Mouse (Mus musculus) CD8-positive naive resting alpha-beta T cell, adult 2 months (primary cell): ENCODE measurements around the gene Crtc3.

ENCODE experiments used
- DNase-seq, 2 experiments: peaks; one replicate each; pipeline ENCODE4 v3.0.0; 2022; ENCODE audit warnings: low read depth in 2 of 2, low spot score in 2 of 2

Gene Crtc3

DNA sequence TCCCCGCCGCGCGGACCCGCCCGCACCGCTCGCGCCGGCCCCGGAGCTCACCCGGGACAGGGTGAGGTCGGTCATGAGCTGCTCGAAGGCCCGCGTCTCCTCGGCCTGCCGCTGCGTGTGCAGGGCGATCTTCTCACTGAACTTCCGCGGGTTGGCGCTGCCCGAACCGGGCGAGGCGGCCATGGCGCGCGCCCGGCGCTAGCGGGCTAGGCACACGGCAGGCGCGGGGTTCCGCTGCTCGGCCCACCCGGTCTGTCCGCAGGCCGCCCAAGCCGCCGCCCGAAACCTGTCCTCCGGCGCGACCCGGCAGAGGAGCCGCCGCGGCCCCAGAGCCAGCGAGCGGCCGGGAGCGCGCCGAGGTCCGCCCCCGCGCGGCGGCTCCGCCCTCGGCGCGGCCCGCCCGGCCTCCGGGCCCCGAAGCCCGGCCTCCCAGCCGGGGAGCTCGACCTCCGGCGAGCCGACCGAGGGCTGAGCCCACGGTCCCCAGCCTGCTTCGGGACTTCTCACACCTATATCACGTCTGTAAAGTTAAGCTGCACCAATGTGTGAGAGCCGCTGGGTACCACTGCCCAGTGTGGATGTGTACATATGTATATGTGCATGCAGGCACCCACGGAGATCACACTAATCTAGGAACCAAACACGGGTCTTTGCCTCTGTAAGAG lies at the start of gene Crtc3:
Gene Crtc3, minus strand, starts transcription at position 322 of the 665 bp plus-strand sequence.
- DNase-seq, result peak; percentile 41 to 44

DNA sequence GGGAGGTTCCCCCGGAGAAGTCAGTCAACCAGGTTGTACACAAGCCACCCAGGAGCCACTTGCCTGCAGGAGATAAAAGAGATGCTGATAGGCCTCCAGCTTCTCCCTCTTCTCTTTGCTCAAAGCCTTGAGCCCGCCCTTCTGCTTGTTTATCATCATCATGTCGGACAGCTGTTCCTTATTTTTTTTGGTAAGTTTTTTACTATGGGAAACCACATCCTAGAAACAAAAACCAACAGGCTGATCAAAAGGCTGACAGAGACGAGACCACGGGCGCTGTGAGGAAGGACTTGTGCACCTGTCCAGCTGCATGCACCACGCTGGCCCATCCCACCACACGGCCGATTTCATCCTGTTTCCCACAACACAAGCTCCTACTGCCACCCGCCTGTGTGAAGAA lies 47.5 kb upstream of the Crtc3 start:
- no peak for DNase-seq

DNA sequence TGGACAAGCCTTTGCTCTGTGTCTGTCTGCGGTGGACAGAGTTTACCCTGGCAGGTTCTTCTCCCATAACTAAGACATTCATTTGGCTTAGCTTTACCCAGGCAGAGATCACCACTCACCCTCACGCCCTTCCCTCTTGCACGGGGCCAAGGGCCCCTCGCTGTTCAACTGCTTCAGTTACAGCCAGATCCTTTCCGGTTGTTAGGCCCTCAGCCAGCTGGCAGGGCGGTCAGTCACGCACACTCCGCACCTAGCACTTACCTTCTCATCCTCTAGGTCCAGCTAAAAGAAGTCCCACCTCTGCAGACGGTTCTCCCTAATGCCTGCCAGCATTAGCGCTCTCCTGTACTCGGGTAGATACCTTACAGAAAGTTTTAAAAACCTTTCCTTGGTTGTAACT lies 44.3 kb upstream of the Crtc3 start:
- DNase-seq, result no peak

DNA sequence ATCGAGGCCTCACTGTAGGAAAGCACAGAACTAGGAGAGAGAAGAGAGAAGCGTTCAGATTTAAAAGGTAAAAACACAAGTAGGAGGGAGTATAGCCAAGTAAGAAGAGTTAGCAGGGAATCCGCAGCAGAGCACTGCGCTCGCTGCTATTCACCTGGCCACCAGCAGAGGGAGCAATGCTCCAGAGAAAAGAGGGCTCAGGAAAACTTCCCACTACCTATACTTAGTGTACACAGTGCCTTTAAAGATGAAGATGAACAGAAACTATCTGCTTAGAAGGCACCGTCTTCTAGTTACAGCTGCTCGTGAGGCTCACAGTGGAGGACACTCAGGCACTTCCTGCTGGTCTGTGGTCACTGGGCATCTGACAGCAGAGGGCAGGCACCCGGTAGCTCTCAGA lies 41.0 kb upstream of the Crtc3 start:
- peak; percentile 66 to 74 for DNase-seq

DNA sequence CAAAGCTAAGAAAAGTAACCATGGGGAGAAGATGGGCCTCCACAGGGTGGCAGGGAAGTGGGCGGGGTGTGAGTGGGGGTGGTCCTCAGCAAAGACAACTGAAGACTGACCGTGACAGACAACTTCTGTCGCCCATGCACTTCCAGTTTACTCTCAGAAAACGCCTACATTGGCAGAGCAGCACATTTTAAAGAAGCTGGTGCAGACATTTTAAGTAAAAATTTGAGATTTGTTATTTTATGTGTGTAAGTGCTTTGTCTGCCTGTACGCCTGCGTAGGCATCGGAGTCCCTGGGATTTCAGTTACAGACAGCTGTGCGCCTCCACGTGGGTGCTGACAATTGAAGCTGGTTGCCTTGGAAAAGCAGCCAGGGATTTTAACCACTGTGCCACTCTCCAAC lies 32.4 kb upstream of the Crtc3 start:
- DNase-seq, result no peak

DNA sequence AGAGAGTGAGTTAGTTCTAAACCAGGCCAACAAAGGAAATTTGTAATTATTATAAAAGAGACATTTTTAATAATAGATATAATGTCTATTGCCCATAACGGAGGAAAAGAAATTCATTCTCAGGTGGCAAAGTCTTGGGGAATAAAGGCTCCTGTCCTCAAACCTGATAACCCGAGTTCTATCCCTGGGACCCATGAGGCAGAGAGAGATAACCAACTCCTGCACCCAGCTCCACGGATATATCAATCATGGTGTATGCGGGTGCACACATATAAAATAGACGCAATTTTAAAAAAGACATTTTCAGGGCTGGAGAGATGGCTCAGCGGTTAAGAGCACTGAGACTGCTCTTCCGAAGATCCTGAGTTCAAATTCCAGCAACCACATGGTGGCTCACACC lies 30.9 kb upstream of the Crtc3 start:
- DNase-seq, result no peak

DNA sequence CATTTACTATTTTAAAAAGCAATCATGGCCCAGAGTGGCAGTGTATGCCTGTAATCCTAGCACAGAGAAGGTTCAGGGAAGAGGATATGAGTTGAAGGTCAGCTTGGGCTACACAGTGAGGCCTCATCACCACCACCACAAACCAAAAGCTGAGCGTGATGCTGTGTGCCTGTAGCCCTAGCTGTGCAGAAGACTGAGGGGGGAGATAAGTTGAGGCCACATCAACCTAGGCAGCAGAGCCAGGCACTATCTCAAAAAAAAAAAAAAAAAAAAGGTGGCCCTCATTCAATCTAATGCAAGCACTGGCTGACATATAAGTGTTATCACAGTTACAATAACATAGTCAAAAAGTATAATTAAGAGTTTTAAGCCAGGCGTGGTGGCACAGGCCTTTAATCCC lies 30.4 kb upstream of the Crtc3 start:
- no peak for DNase-seq

DNA sequence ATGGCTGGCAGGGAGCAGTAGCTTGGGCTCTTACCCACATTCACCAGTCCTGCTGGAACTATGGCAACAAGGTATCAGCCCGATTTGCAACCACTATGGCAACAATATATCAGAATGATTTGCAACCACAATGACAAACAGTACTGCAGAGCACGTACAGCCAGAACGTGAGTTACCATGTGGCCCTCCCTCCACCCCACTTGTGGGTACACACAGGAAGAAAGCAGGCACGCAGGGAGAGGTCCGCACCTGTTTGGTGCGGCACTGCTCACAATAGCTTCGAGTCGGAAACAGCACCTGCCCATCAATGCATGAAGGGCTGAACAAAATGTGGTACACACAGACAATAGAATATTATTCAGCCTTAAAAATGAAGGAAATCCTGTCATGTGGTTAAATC lies 29.8 kb upstream of the Crtc3 start:
- peak; percentile 18 to 26 for DNase-seq

DNA sequence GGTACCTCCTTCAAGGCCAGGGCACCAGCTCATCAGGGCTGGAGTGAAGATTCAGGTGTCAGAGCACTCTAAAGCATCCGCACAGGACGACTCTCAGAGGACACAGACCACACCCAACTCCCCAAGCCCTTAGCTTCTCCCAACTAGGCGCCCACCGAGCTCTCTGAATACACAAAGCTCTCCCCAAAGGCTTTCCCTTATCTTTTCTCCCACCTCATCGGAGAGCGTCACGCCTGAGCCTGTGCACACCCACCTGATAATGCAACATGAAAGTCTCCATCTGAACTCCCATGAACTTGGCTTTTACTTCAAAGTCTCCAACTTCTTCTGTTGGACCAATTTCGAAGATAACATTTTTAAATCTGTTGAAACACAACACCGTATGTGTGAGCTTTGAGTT lies 28.1 kb upstream of the Crtc3 start:
- no peak for DNase-seq

DNA sequence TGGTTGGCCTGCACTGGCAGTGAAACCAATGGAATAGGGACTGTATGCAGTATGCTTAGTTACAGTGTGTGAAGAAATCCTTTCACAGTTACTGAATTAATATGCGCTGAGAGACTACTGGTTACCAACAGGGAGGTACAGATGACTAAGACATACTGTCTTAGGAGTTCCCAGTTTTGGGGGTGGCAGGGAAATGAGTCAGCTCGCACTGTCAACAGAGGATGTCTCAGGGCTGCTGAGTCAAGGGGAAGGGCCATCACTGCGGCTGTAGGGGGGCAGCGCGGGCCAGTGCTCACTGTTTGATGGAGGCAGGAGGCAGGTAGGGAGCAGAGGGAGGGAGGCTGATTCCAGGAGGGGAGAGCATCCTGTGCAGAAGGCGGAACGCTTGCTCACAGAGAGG lies 26.6 kb upstream of the Crtc3 start:
- DNase-seq, result no peak

DNA sequence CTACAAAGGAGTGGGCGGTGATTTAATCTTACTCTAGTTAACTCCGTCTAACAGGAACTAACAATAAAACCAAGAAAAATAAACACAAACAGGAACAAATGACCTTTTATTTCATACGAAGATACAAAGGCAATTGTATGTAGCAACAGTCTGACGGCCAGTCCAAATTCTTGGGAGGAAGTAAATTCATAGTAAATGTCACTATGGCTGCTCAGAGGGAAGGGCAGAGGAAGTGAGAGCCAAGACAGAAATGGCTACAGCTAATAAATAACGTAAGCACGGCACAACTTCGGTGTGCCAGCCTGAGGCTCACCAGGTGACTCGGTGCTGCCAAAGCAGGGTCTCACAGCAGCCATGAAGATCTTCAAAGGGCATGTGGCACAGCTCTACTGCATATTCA lies 22.8 kb upstream of the Crtc3 start:
- DNase-seq, result no peak

DNA sequence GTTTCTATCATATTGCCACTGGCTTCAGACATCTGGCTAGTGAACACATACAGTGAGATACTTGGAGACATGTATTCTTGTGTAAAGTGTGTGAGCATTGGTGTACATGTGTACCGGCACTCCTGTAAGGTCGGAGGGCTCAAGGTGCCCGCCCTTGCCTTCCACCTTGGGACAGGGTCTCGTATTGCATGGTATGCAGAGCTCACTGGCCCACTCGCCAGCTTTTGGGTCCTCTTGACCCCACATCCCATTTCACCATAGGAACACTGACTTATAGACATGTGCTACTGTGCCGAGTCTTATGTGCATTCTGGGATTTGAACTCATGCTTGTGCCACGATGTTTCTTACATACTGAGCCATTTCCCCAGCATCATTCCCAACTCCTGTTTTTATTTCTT lies 21.7 kb upstream of the Crtc3 start:
- no peak for DNase-seq

DNA sequence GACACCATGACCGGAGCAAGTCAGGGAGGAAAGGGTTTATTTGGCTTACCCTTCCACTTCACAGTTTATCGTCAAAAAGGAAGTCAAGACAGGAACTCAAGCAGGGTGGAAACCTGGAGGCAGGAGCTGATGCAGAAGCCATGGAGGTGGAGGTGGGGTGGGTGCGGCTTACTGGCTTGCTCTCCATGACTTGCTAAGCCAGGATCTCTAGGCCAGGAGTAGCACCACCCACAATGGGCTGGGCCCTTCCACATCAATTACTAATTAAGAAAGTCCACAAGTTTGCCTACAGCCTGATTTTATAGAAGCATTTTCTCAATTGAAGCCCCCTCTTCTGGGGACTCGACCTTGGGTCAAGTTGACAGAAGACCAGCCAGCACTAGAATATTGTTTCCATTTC lies 15.4 kb upstream of the Crtc3 start:
- DNase-seq, result no peak

DNA sequence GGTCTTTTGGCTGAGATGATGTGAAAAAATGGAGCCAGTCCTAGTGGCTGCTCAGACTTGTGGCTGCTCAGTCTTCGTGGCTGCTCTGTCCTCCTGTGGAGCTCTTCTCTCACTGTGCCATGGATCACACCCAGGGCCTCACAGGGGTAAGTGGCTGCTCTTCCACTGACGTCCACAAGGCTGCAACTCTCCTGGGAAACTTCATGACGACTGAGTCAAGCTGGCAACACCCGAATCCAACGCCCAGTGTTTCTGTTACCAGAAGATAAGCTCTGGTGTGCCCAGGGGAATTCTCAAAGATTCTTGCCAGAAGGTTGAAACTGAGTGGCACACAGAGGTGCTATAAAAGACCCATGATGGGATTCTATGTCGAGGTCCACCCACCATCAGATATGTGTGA lies 13.8 kb upstream of the Crtc3 start:
- no peak for DNase-seq

DNA sequence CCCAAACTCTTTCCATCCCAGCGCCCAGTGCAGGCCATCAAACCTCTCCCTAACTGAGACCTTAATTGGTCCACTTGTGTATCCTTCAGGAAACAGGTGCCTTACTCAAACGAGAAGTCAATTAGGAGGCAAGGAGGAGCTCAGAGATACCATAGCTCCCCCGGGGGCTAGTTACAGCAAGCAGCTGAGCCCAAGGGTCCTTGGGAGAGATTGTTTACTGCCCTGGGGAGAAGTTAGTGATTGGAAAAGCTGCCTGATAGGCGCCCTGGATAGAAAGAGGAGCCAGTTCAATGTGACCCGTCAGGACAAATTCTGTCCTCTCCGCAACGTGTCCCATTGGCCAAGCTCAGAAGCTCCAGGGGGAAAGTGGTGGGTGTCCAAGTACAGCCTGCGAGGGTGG lies 11.0 kb upstream of the Crtc3 start:
- no peak for DNase-seq

DNA sequence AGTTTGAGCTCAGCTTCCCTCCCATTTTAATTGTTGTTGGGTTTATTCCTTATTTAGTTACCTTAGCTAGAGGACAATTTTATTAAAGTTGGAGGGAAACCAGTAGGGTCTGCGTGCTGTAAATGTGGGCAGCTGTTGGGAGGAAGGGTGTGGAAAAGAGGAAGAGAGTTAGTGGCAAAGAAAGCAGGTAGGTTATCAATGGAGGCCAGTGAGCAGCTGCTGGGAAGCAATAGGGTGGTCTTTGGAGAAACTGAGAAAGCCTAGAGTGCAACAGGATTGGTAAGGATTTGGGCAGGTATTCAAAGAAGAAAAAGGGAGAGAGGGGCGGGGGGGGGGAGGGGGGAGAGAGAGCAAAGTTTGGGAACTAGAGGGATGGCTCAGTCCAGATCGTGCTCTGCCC lies 10.3 kb upstream of the Crtc3 start:
- no peak for DNase-seq

DNA sequence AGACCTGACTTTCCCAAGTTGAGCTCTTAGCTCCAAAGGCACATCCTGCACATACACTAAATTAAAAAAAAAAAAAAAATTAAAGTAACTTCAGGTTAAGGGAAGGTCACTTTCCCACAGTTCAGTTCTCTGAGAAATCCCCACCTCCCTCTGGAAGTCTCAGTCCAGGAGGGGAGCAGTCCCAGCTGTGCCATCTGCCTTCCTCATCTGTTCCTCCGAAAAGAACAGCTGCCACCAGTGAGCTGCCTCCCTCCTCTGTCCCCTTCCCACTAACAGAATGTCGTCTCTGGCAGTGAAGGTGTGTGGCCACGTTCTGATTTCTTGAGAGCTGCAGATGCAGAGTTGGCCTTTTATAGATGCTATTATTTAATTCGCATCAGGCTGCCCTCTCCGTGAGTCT lies 9.2 kb upstream of the Crtc3 start:
- no peak for DNase-seq

DNA sequence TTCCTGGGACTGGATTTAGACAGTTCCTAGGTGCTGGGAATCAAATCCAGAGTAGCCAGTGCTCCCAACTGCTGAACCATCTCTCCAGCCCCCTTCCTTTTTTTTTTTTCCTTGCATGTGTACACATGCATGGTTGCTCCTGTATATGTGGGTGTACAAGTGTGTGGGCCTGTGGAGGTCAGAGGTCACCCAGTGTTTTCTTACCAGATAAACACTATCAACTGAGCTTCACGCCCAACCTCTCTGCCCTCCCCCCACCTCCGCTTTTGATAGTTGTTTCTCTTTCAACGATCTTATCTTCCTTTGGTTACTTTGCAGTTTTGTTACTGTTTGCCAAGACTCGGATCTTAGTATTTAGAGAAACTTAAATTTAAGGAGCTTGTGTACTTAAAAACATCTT lies 8.2 kb upstream of the Crtc3 start:
- DNase-seq, result peak in 1 of 2 experiments; percentile 11

DNA sequence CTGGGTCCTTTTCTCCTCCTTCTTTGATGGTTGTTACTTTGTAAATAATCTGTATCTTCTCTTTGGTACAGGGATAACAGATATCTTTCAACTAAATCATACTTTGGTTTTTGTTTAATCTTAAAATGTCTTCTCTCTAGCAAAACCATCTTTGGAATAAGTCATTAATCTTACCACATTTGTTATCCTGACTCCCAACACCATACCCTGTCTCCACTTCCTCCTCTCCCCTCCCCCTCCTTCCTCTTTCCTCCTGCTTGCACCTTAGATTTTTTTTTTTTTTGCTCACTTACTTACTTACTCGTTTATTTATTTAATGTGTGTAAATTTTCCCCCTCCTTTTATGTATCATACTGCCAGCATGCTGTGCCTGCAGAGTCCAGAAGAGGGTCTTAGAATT lies 7.7 kb upstream of the Crtc3 start:
- DNase-seq, result no peak

DNA sequence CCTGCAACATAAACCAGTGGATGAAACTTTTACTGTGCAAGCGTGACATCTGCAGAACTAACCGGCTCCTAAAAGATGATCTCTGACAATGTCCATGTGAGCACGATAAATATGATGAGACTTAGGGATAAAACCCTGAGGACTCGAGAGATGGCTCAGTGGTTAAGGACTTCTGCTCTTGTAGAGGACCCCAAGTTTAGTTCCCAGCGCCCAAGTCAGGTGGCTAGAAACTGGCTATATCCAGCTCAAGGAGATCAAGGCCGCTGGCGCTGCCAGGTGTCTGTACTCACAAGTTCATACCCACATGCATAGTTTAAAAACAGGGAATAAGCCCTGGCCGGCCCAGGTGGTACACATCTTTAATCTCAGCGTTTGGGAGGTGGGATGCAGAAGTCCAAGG lies 3.8 kb upstream of the Crtc3 start:
- DNase-seq, result no peak

DNA sequence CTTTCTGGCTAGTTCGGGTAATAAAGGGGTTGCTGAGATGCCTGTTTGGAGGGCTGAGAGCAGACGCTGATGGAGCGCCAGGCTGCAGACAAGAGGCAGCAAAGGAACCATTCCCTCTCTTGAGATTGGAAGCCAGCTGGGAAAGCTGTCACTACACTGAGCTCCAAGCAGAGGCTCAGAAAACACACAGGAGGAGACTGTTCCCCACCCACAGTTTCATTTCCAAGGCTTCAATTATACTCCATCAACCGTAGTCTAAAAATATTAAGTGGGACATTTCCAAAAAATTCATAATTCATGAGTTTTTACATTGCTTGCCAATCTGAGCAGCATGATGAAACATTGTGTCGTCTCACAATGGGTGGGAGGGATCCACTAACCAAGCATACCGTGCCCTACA lies 2.5 kb upstream of the Crtc3 start:
- DNase-seq, result no peak

DNA sequence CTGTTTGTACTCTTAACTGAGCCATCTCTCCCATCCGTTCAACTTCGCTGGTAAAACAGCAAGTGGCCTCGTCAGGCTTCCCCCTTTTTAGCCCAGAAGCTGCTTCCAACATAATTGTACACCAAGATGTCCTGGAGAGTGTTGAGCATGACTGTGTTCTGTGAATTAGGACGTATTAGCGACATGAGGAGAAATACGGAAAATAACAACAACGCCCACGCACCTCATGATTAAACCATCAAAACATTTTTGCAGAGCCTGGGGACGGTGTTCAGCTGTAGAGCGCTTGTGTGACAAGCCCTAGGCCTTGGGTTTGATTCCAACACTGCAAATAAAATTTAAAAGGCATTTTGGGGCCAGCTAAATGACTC lies 529 bp upstream of the Crtc3 start:
- DNase-seq, result no peak

DNA sequence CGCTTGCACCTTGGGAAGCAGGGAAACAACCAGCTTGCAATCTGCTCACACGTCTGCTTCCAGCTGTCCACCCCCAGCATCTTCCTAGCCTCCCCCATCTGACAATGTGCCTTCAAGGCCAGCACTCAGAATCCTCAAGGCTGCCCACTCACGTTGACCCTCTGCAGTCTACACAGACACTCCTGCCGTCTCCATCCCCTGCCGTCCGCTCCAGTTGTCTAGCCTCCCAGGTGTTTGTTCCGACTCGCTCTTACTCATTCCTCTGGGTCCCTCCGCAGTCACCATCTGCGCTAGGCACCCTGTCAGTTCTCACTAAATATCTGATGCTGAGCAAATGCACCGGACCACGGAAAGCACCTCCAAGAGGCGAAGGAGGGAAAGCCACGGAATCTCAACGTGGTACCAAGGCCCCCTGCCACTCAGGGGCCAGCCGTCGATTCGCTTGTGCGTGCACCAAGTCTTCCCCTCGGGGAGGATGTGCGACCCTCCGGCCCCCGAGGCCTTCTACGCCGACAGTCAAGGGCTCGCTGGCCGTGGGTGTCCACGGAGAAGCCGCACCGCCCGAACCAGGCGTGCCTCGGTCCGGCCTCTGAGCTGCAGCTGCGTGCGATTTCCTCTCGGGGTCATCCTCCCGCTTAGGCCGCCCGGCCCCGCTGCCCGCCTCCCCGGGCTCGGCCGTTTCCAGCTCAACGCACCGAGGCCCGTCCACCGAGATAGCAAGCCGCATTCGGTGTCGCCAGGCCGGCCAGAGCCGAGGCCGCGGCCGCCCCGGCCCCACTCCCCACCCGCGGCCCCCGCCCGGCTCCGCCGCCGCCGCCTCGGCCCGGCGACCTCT lies 739 bp downstream of the Crtc3 start:
- DNase-seq, result peak; percentile 18 to 28
